Mouse (Mus musculus): ENCODE measurements around the gene Bloc1s1.

Gene Bloc1s1

DNA sequence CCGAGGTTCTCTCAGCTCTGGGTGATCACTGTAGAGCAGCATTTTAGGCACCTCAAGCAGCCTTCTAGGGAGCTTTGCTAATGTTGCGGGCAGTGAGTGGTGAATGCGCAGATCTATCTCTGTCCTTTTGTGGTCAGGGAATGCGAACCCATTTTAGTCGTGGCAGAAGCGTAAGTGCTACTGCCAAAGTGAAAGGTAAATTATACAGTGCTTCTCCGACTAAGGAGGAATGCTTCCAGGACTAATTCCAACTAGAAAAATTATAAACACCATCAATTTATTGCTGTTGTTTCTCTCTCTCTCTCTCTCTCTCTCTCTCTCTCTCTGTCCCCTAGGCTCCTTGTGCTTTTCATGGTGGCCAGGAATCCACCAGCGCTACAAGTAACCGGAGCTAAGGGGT lies at the start of gene Bloc1s1:
TSS of gene Bloc1s1 (minus strand) at position 101 of the 400 bp plus-strand sequence.
- no peak for DNase-seq

- DNase-seq, result no peak
Observed at GRCm38 (mm10) chr10:128972841-128973240, 49.0 kb upstream of the Bloc1s1 start.

- no peak for DNase-seq
Observed at GRCm38 (mm10) chr10:128970740-128971250, 47.0 kb upstream of the Bloc1s1 start.

- no peak for DNase-seq
Observed at GRCm38 (mm10) chr10:128968341-128968749, 44.5 kb upstream of the Bloc1s1 start.

DNA sequence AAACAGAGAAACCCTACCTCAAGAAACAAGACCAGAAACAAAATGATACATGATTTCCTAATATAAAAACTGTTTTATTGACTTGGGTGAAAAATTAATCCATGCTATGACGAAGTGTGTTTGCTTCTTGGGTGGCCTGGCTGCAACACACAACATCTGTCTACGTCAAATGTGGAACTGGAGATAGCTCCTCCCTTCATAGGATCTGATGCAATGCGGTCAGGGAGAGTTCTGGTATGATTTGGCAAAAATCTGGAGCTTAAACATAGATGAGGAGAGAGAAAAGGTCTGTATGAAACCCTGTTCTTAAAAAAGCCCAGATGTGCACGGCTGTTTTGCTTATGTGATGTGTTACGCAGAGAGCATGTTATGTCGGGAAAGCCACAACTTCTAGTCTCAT lies 42.0 kb upstream of the Bloc1s1 start:
- no peak for DNase-seq

GRCm38 (mm10) chr10:128964961-128965360 lies 41.1 kb upstream of the Bloc1s1 start:
- DNase-seq, result no peak

GRCm38 (mm10) chr10:128960590-128961584 lies 37.1 kb upstream of the Bloc1s1 start, which contains the start of gene Mettl7b:
TSS of gene Mettl7b (minus strand) at chr10:128960988.
- no peak for DNase-seq

DNA sequence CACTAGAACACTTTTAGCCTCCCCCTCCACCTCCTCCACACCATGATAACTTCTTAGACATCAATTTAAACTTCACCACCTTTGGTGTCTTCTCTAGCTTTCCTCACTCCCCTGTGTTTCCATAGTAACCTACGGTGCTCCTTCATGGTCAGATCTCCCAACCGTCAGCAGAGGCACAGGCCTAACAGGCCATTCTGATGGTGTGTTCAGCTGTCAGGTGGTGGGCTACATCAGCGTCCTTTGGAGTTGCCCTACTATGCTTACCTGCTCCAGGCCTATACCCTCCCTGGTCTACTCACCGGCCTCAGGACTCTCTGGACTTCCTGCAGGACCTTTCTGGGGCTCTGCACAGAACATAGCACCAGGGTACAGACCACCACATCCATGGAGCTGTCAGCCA lies 36.3 kb upstream of the Bloc1s1 start:
- DNase-seq, result no peak

DNA sequence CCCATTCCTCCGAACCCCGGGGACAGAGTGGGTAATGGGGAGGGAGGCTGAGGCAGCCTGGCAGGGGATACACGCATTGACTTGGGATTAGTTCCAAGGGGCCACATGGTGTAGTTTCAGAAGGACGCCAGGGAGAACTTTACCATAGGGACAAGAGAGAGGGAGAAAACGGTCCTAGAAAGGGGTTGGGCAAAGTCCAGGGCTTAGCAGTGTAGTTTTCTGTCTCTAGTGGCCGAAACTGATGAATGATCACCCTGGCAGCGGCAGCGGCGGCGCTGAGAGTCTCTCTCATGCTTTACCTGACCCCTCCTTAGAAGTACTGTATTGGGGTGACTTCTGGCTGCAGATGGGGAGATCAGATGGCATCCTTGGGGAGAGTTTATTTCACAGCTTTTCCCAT lies 34.5 kb upstream of the Bloc1s1 start:
- no peak for DNase-seq

DNA sequence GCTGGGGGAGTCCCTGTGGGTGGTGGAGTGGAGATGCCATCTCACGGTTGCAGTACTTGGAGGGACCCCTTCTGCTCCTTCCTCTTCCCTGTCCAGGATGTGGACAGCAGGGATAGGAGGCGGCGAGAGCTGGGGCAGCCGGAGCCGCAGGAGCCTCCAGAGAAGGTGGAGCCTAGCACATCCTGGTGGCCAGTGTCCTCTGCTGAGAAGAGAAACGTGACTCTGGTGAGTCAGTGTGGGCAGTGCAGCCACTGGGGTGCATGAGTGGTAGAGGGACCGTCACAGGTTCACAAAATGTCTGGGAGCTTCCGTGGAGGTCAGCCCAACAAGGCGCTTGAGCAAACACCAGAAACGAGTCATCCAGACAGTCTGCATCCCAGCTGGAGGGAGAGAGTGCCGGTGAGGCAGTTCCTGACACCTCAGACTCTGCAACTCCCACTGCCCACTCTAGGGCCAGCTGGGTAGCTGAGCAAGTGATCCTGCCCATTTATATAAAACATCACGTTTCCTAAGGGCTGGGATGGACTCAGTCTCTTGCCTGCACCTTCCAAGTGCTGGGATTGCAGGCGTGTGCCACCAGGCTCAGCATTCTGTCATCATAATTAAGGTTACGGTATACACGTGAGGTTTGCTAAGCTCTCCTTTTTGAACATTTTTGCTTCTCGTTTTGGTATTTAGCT lies 26.5 kb upstream of the Bloc1s1 start:
- no peak for DNase-seq

DNA sequence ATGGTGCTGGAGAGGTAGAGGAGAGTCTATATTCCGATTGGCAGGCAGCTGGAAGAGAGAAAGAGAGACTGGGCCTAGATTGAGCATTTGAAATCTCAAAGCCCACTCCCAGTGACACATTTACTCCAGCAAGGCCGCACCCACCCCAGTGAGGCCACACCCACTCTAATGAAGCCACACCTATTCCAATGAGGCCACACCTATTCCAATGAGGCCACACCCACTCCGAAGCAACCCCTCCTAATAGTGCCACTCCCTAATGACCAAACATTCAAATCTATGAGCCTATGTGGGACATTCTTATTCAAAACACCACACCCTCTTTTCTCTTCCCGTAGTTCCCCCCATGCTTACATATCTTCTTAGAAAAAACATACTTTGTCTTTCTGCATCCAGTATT lies 23.7 kb upstream of the Bloc1s1 start:
- no peak for DNase-seq

DNA sequence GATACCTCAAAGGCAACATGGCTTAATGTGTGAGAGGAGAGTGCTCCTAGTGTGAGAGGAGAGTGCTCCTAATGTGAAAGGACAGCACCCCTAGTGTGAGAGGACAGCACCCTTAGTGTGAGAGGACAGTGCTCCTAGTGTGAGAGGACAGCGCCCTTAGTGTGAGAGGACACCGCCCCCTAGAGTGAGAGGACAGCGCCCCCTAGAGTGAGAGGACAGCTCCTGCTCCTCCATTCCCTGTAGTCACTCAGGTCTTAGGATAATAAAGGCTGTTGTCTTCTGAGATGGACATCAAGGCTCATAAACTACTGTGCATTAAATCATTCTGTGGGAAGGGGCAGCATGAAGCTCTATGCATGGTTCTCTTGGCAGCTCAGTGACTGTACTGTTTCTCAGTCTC lies 21.8 kb upstream of the Bloc1s1 start:
- DNase-seq, result peak; percentile 34

DNA sequence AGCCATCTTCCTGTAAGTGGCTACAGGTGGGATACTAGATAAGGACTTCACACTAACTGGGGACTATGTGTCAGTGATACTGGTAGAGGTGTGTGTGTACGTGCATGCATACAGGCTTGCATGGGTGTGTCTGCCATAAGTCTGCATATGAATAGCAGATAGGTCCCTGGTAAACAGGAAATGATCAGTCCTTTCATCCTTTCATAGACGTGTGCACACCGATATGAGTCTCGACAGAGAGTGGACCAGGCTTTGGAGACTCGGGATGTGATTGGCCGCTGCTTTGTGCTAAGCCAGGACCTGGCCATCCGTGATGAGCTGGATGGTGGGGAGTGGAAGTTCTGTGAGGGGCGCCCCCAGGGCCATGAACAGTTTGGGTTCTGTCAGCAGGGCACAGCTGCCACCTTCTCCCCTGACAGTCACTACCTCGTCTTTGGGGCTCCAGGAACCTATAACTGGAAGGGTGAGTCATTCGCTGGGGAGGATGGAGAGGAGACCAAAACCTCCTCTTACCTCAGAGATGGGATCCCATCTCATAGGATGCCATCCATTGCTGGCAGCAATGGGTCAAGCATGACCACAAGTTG lies 16.7 kb upstream of the Bloc1s1 start:
- DNase-seq, result no peak

- DNase-seq, result no peak
Observed at GRCm38 (mm10) chr10:128938974-128939373, 15.1 kb upstream of the Bloc1s1 start.

- DNase-seq, result no peak
Observed at GRCm38 (mm10) chr10:128938457-128938856, 14.6 kb upstream of the Bloc1s1 start.

DNA sequence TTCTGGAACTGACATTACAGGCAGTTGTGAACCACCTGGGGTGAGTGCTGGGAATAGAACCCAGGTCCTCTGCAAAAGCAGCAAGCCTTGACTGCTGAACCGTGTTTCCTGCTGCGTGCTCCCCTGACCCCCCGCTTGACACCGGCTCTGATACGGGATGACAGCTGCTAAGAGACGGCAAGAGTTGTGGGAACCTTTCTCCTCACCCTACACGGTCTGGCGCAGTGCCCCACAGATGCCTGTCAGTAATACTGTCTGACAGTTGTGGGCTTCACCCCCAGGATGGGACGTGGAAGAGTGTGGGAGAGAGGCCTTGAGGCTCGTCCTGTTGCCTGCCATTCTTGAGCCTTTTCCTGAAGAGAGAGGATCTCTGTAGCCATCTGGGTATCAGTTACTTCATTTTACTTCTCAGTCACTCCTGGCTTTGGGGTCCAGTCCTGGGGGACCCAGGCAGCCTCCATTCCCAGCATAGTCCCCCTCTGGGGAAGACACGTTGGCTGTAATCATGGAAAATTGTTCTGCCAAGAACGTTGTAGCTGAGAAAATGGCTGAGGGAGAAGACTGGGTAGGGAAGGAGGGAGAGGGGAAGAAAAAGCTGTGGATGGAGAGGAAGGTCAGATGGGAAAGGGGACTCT lies 14.0 kb upstream of the Bloc1s1 start:
- no peak for DNase-seq

DNA sequence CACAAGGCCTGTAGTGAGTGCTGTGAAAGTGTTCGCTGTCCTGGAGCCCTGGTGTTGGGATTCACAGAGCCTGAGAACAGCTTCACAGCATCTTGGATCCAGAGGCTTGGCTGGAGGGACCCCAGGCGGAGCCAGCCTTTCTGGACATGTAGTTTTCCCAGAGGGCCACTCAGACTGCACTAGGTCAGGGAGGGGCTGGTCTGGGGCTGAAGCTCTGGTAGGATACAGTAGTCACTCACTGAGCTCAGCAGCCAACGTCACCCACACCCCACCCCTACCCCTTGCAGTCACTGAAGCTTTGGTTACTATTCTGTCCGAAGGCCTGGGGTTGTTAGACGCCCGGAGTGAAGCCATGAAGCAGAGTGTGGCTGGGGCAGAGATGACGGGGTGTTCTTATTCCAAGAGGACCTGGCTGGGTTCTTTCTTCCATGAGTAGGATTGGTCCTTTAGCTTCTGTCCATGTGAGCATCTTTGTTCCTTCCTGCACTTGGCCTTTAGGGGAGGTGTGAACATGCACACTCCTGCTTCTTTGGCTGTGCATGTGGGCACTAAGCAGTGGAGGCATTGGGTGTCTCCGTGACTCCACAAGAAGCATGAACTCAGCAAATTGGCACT lies 12.1 kb upstream of the Bloc1s1 start:
- no peak for DNase-seq

DNA sequence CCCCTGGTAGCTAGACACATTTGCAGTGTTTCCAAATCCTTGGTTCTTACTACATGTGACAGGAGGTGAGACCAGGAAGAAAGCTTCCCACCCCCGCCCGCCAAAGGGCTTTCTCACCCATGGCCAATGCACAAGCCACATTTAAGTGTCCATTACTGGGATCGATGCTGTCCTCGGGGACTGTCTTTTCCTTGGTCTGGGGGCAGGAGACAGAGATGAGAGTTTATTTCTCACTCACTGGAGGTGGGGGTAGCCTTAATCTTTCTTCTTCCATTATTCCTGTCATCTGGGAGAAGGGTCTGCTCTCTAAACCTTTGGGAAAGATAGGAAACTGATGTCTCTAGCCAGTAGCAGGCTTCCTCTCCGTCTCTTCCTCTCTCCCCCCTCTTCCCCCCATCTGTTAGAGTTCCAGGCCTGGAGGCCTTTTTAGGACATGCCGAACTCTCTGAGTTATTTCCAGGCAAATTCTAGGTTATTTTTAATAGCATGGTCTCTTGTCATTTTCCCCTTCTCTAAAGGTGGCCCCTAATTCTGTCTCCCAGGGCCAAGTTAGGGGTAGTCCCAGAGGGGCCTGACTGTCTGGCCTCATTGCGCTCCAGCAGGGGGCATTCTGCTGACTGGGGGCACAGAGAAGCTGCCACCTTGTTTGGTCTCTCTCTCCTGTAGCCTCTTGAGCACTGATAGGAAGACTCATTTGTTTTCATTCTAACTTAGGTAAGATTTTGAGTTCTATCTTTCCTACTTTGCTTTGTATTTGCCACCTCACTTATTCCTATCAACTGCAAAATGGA lies 11.4 kb upstream of the Bloc1s1 start:
- no peak for DNase-seq

DNA sequence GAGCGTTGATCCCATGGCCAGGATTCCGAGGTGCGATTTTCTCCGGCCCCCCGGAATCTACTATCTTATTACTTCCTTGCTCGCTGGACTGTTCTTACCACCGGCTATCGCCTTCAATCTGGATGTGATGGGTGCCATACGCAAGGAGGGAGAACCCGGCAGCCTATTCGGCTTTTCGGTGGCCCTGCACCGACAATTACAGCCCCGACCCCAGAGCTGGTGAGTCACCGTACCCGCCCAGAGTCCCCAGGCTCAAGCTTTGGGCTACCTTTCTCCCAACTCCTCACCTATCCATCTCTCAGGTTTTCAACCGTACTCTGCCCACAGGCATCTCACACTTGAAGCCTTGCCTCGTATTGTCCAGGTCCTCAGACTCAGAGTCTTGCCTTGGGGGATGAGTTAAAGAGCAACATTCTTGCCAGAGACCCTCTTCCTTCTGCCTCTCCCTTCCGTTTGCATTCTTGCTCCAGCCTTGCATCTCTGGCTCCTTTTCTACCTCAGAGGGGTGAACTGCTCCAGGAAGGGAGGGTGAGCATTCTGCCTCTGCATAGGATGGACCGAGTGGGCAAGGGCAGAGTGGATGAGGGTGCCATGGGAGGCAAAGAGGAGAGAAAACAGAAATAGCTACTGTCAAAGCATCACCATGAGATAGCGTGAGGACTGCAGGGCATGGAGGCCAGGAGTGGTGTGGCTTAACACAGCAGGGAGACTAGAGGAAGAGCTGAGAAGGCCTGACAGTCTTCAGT lies 10.3 kb upstream of the Bloc1s1 start:
- no peak for DNase-seq

DNA sequence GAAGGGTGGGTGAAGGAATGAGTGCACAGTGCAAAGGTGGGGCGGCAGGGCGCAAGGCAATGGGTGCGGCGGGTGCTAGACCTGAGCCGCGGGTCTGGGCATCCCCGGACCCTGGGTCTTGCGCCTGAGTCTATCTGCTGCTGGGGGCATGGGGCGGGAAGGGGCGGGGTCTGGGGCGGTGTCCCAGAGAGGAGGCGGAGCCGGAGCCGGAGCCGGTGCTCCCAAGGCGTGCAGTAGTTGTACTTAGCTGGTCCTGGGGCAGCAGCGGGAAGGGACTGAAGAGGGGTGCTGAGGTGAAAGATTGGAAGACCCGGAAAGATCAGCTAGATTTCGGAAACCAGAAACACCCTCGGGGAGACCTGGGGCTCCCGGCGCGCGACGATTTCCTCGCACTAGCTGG lies 9.7 kb upstream of the Bloc1s1 start, which contains the start of gene Itga7:
TSS of gene Itga7 (plus strand) at position 245 of the 400 bp plus-strand sequence.
- peak; percentile 64 for DNase-seq

GRCm38 (mm10) chr10:128931441-128931840 lies 7.6 kb upstream of the Bloc1s1 start:
- no peak for DNase-seq
